Mouse (Mus musculus) heart, embryonic 11.5 days (tissue): Measurements from ENCODE around the gene Idh2. TPM values are rescaled to one million over a fixed set of nuclear protein-coding genes. Genes with fewer than 3 reads are reported as not detected.
A peak's percentile ranks its signal among the peaks of the same experiment; 100 is the strongest.

Experiments
- ATAC-seq: fragments of 200-750 bp; cut with Nextera tagmentation; replicated peaks from 2 replicates; pipeline ENCODE4 v1.8.0; 2017; ENCODE audit warnings: moderate library complexity; ENCODE audit not compliant: insufficient number of reproducible peaks, low FRiP score, low TSS enrichment
- H3K27ac ChIP-seq: fragments of 300-500 bp; sonication (generic); 2 replicates; pipeline ENCODE4 v1.5.1; 2014; ENCODE audit warnings: mild to moderate bottlenecking, low read depth, low read length
- H3K27me3 ChIP-seq: fragments of 300-500 bp; sonication (generic); 2 replicates; pipeline ENCODE4 v1.6.1; 2014; ENCODE audit warnings: mild to moderate bottlenecking, low read length, mixed read lengths; ENCODE audit not compliant: control insufficient read depth, insufficient read depth
- H3K36me3 ChIP-seq: fragments of 300-500 bp; sonication (generic); 2 replicates; pipeline ENCODE4 v1.6.1; 2014; ENCODE audit warnings: mild to moderate bottlenecking, low read length, moderate library complexity, mixed read lengths; ENCODE audit not compliant: control insufficient read depth, insufficient read depth
- H3K4me1 ChIP-seq: fragments of 300-500 bp; sonication (generic); 2 replicates; pipeline ENCODE4 v1.6.1; 2014; ENCODE audit warnings: low read length; ENCODE audit not compliant: control insufficient read depth, insufficient read depth
- H3K4me2 ChIP-seq: fragments of 300-500 bp; sonication (generic); 2 replicates; pipeline ENCODE4 v1.6.1; 2014; ENCODE audit warnings: mild to moderate bottlenecking, moderate library complexity
- H3K4me3 ChIP-seq: fragments of 300-500 bp; sonication (generic); 2 replicates; pipeline ENCODE4 v1.5.1; 2014; ENCODE audit warnings: low read depth, low read length
- H3K9ac ChIP-seq: fragments of 300-500 bp; sonication (generic); 2 replicates; pipeline ENCODE4 v1.6.1; 2014; ENCODE audit warnings: mild to moderate bottlenecking, low read depth, low read length, moderate library complexity
- H3K9me3 ChIP-seq: fragments of 300-500 bp; sonication (generic); replicated peaks from 2 replicates; pipeline ENCODE4 v1.6.1; 2016; ENCODE audit warnings: low read length; ENCODE audit not compliant: control insufficient read depth
- WGBS: fragments of 180-500 bp; shearing (Covaris S2); extraction: QIAGEN DNeasy Blood & Tissue Kit; methylation state at CpG from one replicate; pipeline ENCODE4 v1.1.7; 2014; ENCODE audit not compliant: insufficient replicate concordance; 5-methylcytosine and 5-hydroxymethylcytosine counted together
- polyA plus RNA-seq: library from polyadenylated mRNA; unstranded; fragments of >200 nt; fragmentation: Nextera tagmentation; extraction: Ambion mirVana; gene quantifications from 2 replicates; pipeline ENCODE4 v1.2.1, GENCODE M21; 2014

The Idh2 gene
- polyA plus RNA-seq, 1 experiment from 2014 or later, result 1,200 TPM

DNA sequence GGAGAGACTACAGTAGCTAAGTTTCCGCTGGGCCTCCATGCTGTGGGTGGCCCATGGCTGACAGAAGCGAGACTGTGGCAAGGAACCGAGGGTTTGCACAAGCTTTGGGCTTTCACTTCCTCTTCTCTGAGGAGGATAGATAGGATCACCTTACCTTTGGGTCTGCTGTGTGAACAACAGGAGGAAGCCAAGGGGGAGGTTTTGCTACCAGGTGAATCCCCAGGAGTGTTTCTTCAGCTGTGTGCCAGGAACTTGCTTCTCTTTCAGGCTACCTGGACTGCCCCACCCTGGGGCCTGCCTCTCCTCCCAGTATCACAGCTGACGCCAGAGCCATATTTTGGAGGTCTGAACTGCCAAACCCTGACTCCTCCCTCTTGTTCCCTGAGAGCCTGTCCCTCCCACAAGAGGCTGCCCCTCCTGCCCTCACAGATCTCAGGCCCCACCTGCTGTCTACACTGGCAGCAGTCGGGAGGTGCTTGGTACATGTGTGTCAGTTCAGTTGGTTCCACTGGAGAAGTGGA lies 40.2 kb downstream of the Idh2 start:
- no peaks in the 10 kb centered on the region for H3K36me3 ChIP-seq
- no peak overlapping the region for H3K4me2 ChIP-seq
- no peaks in the 10 kb centered on the region for H3K27me3 ChIP-seq
- ATAC-seq, result 0 out of 2 replicates have a peak, but pooled peaks have one; percentile 16
- H3K9ac ChIP-seq, result no peak overlapping the region; the same call in 1 of the 2 replicates
- no peaks in the 10 kb centered on the region for H3K9me3 ChIP-seq
- H3K4me1 ChIP-seq, result peaks cover 72% of the 10 kb centered on the region
- H3K4me3 ChIP-seq, result no peak overlapping the region
- peak overlapping the region; percentile 24; the same call in 1 of the 2 replicates for H3K27ac ChIP-seq
- 35% methylated on average over 5 of the region's 5 CpGs for WGBS

DNA sequence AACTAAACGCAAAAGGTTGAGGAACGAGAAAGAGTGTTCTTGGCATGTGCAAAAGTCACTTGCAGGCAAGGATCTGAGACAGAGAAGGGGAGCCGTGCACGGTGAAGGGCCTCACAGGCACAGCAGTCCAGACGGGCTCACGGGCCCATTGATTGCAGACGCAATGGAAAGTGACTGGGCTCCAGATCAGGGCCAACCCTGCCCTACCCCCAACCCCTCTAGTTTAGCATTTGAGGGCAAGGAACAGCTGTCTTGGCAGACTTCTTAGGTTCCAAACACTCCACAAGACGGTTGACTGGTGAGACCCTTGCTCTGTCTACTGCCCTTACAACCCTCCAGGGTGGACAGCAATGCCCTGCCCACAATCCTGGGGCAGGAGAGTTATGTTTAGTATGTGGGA lies 41.7 kb downstream of the Idh2 start:
- Histone ChIP-seq H3K9me3 (no peaks in the 10 kb centered on the region), H3K9ac (no peak overlapping the region), H3K27me3 (no peaks in the 10 kb centered on the region), H3K27ac (no peak overlapping the region), H3K36me3 (no peaks in the 10 kb centered on the region), H3K4me3 (no peak overlapping the region), H3K4me2 (no peak overlapping the region), H3K4me1 (peaks cover 75% of the 10 kb centered on the region)
- WGBS, result 82% methylated on average over 8 of the region's 8 CpGs
- ATAC-seq, result no peak

DNA sequence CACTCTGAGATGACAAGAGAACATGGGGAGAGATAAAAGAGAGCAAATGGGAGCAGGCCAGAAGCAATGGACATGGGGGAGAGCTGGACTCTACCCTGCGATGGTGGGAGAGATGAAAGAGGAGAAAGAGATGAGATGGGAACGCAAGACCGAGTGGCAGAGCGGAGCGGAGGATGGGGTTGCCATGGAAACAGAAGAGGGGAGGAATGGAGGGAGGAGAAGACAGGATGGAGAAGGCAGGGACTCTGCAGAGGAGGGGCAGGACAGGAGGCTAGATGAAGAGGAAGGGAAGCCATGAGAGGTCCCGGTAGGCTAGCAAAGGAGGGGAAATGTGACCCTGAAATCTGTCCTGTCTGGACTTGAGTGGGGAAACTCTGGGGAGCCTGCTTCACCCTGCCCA lies 42.9 kb downstream of the Idh2 start:
- no peaks in the 10 kb centered on the region for H3K36me3 ChIP-seq
- H3K4me3 ChIP-seq, result no peak overlapping the region
- no peak overlapping the region for H3K9ac ChIP-seq
- H3K27ac ChIP-seq, result no peak overlapping the region
- H3K4me1 ChIP-seq, result peaks cover 69% of the 10 kb centered on the region
- WGBS, result 75% methylated on average over 6 of the region's 6 CpGs
- no peak overlapping the region for H3K4me2 ChIP-seq
- no peaks in the 10 kb centered on the region for H3K9me3 ChIP-seq
- H3K27me3 ChIP-seq, result no peaks in the 10 kb centered on the region
- no peak for ATAC-seq

DNA sequence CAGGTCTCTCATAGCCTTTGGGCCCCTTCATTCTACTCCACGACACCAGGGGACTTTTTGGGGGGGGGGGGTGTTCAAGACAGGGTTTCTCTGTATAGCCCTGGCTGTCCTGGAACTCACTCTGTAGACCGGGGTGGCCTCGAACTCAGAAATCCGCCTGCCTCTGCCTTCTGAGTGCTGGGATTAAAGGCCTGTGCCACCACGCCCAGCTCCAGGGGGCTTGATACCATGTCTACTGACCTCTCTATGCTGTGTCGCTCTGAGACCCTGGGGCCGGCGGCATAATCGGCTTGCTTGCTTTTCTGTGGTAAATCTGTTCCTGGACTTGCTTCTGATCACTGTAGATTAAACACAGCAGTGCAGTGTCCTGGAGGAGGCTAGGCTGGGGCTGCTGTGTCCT lies 44.0 kb downstream of the Idh2 start:
- H3K27me3 ChIP-seq, result no peaks in the 10 kb centered on the region
- H3K9me3 ChIP-seq, result no peaks in the 10 kb centered on the region
- no peak overlapping the region for H3K9ac ChIP-seq
- peaks cover 58% of the 10 kb centered on the region for H3K4me1 ChIP-seq
- H3K4me3 ChIP-seq, result no peak overlapping the region
- no peak overlapping the region for H3K4me2 ChIP-seq
- no peak overlapping the region for H3K27ac ChIP-seq
- H3K36me3 ChIP-seq, result no peaks in the 10 kb centered on the region
- 82% methylated on average over 9 of the region's 9 CpGs for WGBS
- ATAC-seq, result no peak

DNA sequence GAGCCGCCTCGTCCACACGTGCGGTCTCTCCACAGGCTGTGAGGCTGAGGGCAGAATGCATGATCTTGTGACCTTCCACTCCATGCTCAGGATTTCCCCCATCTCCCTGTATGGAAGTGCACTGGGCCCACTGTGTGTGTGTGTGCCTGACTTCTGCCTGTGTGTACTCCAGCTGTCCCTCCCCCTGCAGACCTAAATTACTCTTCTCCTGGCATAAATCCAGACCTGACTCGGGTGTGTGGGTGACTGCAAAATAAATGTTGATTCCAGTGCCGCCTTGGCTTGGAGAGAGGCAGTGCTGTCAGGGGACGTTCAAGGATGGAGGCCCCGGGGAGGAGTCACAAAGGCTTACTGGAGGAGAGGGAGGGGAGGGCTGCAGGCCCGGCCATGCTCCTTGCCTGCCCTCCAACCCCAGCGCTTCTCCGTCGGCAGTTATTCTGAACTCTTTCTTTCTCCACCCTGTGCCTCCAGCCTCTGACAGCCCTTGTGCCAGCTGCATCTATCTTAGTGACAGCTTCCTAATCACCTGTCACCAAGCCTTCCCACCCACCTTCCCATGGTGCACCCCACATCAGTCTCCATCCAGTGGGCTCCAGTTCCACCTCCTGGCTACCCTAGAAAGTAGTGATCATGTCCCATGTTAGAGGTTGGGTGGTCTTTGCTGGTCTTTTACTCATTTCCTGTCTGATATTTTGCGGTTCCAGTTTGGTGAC lies 45.4 kb downstream of the Idh2 start:
- H3K9ac ChIP-seq, result peak overlapping the region; percentile 34; the same call in 1 of the 2 replicates
- no peaks in the 10 kb centered on the region for H3K9me3 ChIP-seq
- peak; percentile 50; the same call in 1 of the 2 replicates for ATAC-seq
- H3K27ac ChIP-seq, result peak overlapping the region; percentile 47
- no peaks in the 10 kb centered on the region for H3K27me3 ChIP-seq
- peaks cover 50% of the 10 kb centered on the region for H3K4me1 ChIP-seq
- H3K4me3 ChIP-seq, result no peak overlapping the region
- WGBS, result 15% methylated on average over 13 of the region's 13 CpGs
- no peaks in the 10 kb centered on the region for H3K36me3 ChIP-seq
- peak overlapping the region; percentile 45 for H3K4me2 ChIP-seq

DNA sequence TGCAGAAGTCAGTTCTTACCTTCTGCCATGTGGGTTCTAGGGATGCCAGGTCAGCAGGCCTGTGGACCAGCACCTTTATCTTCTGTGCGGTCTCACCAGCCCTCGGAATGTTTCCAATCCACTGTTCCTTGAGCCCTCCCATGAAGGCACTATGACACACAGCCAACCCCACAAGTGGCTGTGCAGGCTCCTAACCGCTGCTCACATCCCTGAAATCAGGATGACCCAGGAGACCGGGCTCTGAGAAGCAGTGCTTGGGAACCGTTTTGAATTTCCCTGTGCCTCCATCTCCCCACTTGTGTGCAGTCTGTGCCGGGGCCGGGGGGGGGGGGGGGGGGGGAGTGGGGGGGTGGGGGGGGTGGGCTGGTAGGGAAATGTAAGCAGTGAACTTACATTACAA lies 46.9 kb downstream of the Idh2 start:
- no peak overlapping the region for H3K27ac ChIP-seq
- ATAC-seq, result no peak
- no peaks in the 10 kb centered on the region for H3K27me3 ChIP-seq
- no peak overlapping the region for H3K4me3 ChIP-seq
- no peaks in the 10 kb centered on the region for H3K36me3 ChIP-seq
- 71% methylated on average over 5 of the region's 7 CpGs for WGBS
- H3K4me1 ChIP-seq, result peaks cover 41% of the 10 kb centered on the region
- H3K9ac ChIP-seq, result no peak overlapping the region
- H3K9me3 ChIP-seq, result no peaks in the 10 kb centered on the region
- no peak overlapping the region for H3K4me2 ChIP-seq

DNA sequence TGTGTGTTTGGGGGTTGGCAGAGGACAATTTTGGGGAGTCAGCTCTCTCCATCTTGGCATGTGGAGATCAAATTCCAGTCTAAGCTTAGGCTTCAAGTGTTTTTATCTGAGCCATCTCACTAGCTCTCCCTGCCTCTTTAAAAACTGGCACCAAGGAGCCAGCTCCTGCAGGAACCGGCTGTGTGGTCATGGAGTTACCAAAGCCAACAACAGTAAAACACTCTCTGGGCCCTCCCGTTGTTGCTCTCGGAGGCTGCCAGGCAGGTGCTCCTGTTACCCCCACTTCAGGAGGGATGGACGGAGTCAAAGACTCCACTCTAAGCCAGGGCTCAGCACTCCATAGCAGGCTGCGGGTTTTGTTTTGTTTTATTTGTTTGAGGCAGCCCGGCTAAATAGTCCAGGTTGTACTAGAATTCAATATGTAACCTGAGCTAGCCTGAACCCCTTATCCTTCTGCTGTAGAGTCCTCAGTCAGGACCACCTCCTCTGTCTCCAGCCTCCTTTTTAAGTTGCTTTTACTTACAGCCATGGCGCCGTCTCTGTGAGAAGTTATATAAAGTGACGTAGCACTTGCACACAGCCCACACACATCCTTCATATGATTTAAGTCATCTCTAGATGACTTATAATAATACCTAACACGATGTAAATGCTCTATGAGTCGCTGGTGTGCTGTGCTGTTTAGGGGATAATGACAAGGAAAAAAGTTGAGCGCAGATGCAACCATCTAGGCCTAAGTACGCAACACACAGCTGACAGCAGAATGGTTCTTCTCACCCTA lies 48.3 kb downstream of the Idh2 start:
- no peaks in the 10 kb centered on the region for H3K27me3 ChIP-seq
- H3K4me3 ChIP-seq, result no peak overlapping the region
- no peak overlapping the region for H3K9ac ChIP-seq
- 70% methylated on average over 13 of the region's 13 CpGs for WGBS
- H3K27ac ChIP-seq, result no peak overlapping the region
- peaks cover 39% of the 10 kb centered on the region for H3K4me1 ChIP-seq
- no peaks in the 10 kb centered on the region for H3K9me3 ChIP-seq
- H3K4me2 ChIP-seq, result no peak overlapping the region
- H3K36me3 ChIP-seq, result no peaks in the 10 kb centered on the region
- ATAC-seq, result no peak

DNA sequence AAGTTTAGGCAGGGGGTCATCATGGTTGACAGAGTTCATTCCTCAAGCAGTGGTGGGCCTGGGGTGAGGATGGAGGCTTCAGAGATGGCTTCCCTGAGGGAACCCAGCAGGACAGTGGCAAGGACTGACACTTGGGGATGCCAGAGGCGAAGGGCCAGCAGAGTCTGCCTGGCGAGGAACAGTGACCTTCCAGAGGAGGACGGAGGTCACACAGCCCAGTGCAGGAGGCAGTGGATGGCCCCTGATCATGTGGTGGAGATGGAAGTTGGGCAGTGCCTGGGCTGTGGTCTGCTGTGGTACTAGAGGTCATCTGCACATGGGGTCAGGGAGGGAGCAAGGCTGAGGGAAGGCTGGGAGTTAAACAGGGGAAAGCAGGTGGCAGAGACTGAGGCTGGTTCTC lies 49.9 kb downstream of the Idh2 start:
- Histone ChIP-seq H3K9me3 (no peaks in the 10 kb centered on the region), H3K9ac (no peak overlapping the region), H3K4me1 (peaks cover 37% of the 10 kb centered on the region), H3K4me3 (no peak overlapping the region), H3K4me2 (no peak overlapping the region), H3K36me3 (no peaks in the 10 kb centered on the region), H3K27me3 (no peaks in the 10 kb centered on the region), H3K27ac (no peak overlapping the region; the same call in 1 of the 2 replicates)
- WGBS, result 56% methylated on average over 3 of the region's 3 CpGs
- no peak for ATAC-seq
